Mouse (Mus musculus) E14TG2a.4 (cell line): ENCODE measurements at regions not wholly inside any gene's neighbourhood (a gene's known extent, or its start where the extent isn't known, plus 50 kb on each side); places are given as distances from the start of the nearest gene placed in this dataset.

ENCODE experiments used
- H3K27me3 ChIP-seq: 2 replicates; pipeline ENCODE4 v1.6.1; 2014; ENCODE audit warnings: low read length, control low read depth; ENCODE audit not compliant: insufficient read depth
- H3K36me3 ChIP-seq: 2 replicates; pipeline ENCODE4 v1.6.1; 2014; ENCODE audit warnings: low read length, control low read depth; ENCODE audit not compliant: insufficient read depth
- H3K4me1 ChIP-seq: replicated peaks from 2 replicates; pipeline ENCODE4 v1.6.1; 2014; ENCODE audit warnings: low read depth, low read length, control low read depth
- H3K4me3 ChIP-seq: replicated peaks from 2 replicates; pipeline ENCODE4 v1.5.1; 2014; ENCODE audit warnings: mild to moderate bottlenecking, low read length
- H3K9me3 ChIP-seq: 2 replicates; pipeline ENCODE4 v1.6.1; 2014; ENCODE audit warnings: low read length, control low read depth
- CTCF ChIP-seq: conservative IDR thresholded peaks from 2 replicates; pipeline ENCODE4 v1.5.1; 2014; ENCODE audit warnings: low read length
- NANOG ChIP-seq: IDR thresholded peaks from 2 replicates; pipeline ENCODE4 v1.6.1; 2014; ENCODE audit warnings: borderline replicate concordance, low read length, mixed read lengths
- POU5F1 ChIP-seq: IDR thresholded peaks from 2 replicates; pipeline ENCODE4 v1.6.1; 2014; ENCODE audit warnings: low read length, borderline replicate concordance

GRCm38 (mm10) chr2:169467621-169468020 is 119.9 kb downstream of the Gm11011 start:
- no peak overlapping the region for H3K4me3 ChIP-seq
- TF ChIP-seq CTCF = no peak
- TF ChIP-seq POU5F1 = no peak
- TF ChIP-seq NANOG = no peak
- H3K27me3 ChIP-seq = no peaks in the 10 kb centered on the region
- peaks cover 8% of the 10 kb centered on the region for H3K9me3 ChIP-seq
- H3K36me3 ChIP-seq = no peaks in the 10 kb centered on the region
- no peaks in the 10 kb centered on the region for H3K4me1 ChIP-seq

- Histone ChIP-seq H3K4me3 (no peak overlapping the region), H3K27me3 (no peaks in the 10 kb centered on the region), H3K9me3 (peaks cover 8% of the 10 kb centered on the region), H3K4me1 (no peaks in the 10 kb centered on the region), H3K36me3 (no peaks in the 10 kb centered on the region)
- TF ChIP-seq CTCF = no peak
- TF ChIP-seq NANOG = no peak
- no peak for TF ChIP-seq POU5F1
Measured at GRCm38 (mm10) chr2:169464106-169464505, 123.4 kb downstream of the Gm11011 start.

- Histone ChIP-seq H3K4me1 (no peaks in the 10 kb centered on the region), H3K36me3 (no peaks in the 10 kb centered on the region), H3K9me3 (no peaks in the 10 kb centered on the region; the same call in 1 of the 2 replicates), H3K4me3 (no peak overlapping the region), H3K27me3 (no peaks in the 10 kb centered on the region)
- no peak for TF ChIP-seq POU5F1
- TF ChIP-seq CTCF = no peak
- no peak for TF ChIP-seq NANOG
Measured at GRCm38 (mm10) chr2:169461491-169462039, 126.0 kb downstream of the Gm11011 start.

- H3K4me3 ChIP-seq = no peak overlapping the region
- no peaks in the 10 kb centered on the region for H3K9me3 ChIP-seq
- no peaks in the 10 kb centered on the region for H3K27me3 ChIP-seq
- no peaks in the 10 kb centered on the region for H3K4me1 ChIP-seq
- H3K36me3 ChIP-seq = no peaks in the 10 kb centered on the region
- TF ChIP-seq CTCF = no peak
- TF ChIP-seq POU5F1 = no peak
- TF ChIP-seq NANOG = no peak
Measured at GRCm38 (mm10) chr2:169452956-169453355, 134.6 kb downstream of the Gm11011 start.

- H3K36me3 ChIP-seq = no peaks in the 10 kb centered on the region
- H3K4me3 ChIP-seq = no peak overlapping the region
- no peaks in the 10 kb centered on the region for H3K27me3 ChIP-seq
- no peaks in the 10 kb centered on the region for H3K4me1 ChIP-seq
- H3K9me3 ChIP-seq = no peaks in the 10 kb centered on the region
- TF ChIP-seq CTCF (no peak), POU5F1 (no peak), NANOG (no peak)
Measured at GRCm38 (mm10) chr2:169450801-169451200, 136.7 kb downstream of the Gm11011 start.

- Histone ChIP-seq H3K27me3 (no peaks in the 10 kb centered on the region), H3K4me1 (no peaks in the 10 kb centered on the region), H3K4me3 (no peak overlapping the region), H3K36me3 (no peaks in the 10 kb centered on the region), H3K9me3 (no peaks in the 10 kb centered on the region)
- TF ChIP-seq CTCF (no peak), NANOG (no peak), POU5F1 (no peak)
Measured at GRCm38 (mm10) chr2:169447495-169448280, 139.9 kb downstream of the Gm11011 start.

- H3K4me1 ChIP-seq = no peaks in the 10 kb centered on the region
- H3K36me3 ChIP-seq = no peaks in the 10 kb centered on the region
- peaks cover 15% of the 10 kb centered on the region for H3K9me3 ChIP-seq
- H3K27me3 ChIP-seq = no peaks in the 10 kb centered on the region
- no peak overlapping the region for H3K4me3 ChIP-seq
- TF ChIP-seq CTCF (no peak), POU5F1 (no peak), NANOG (no peak)
Measured at GRCm38 (mm10) chr2:169445877-169446276, 141.7 kb downstream of the Gm11011 start.

- Histone ChIP-seq H3K4me1 (no peaks in the 10 kb centered on the region), H3K27me3 (no peaks in the 10 kb centered on the region), H3K9me3 (peaks cover 16% of the 10 kb centered on the region), H3K36me3 (no peaks in the 10 kb centered on the region), H3K4me3 (no peak overlapping the region)
- TF ChIP-seq CTCF = no peak
- no peak for TF ChIP-seq NANOG
- no peak for TF ChIP-seq POU5F1
Measured at GRCm38 (mm10) chr2:169445371-169445770, 142.2 kb downstream of the Gm11011 start.

GRCm38 (mm10) chr2:169443271-169443670 is 144.3 kb downstream of the Gm11011 start:
- TF ChIP-seq CTCF = no peak
- TF ChIP-seq POU5F1 = no peak
- TF ChIP-seq NANOG = no peak
- no peaks in the 10 kb centered on the region for H3K4me1 ChIP-seq
- peaks cover 16% of the 10 kb centered on the region for H3K9me3 ChIP-seq
- H3K36me3 ChIP-seq = no peaks in the 10 kb centered on the region
- no peak overlapping the region for H3K4me3 ChIP-seq
- H3K27me3 ChIP-seq = no peaks in the 10 kb centered on the region
